Mouse (Mus musculus) myocyte (in vitro differentiated cells): Measurements from ENCODE around the gene Msi2. TPM values are rescaled to one million over a fixed set of nuclear protein-coding genes. Genes with fewer than 3 reads are reported as not detected.

ENCODE experiments used
- H3K27me3 ChIP-seq: one replicate; pipeline ENCODE4 v1.6.1; 2011; ENCODE audit not compliant: control insufficient read depth, insufficient read depth, insufficient read length
- H3K36me3 ChIP-seq: one replicate; pipeline ENCODE4 v1.6.1; 2011; ENCODE audit not compliant: control insufficient read depth, insufficient read depth
- H3K4me2 ChIP-seq: one replicate; pipeline ENCODE4 v1.6.1; 2011; ENCODE audit warnings: low read depth, control low read depth
- H3K4me3 ChIP-seq: one replicate; pipeline ENCODE4 v1.5.1; 2011; ENCODE audit warnings: mild to moderate bottlenecking, control low read depth, moderate library complexity
- H3K79me2 ChIP-seq: one replicate; pipeline ENCODE4 v1.6.1; 2011; ENCODE audit not compliant: control insufficient read depth, insufficient read depth
- H3ac ChIP-seq: one replicate; pipeline ENCODE4 v1.6.1; 2011; ENCODE audit not compliant: control insufficient read depth, insufficient read length
- CEBPB ChIP-seq: IDR thresholded peaks from 2 replicates; pipeline ENCODE4 v1.6.1; 2011; ENCODE audit warnings: mild to moderate bottlenecking, moderate library complexity; ENCODE audit not compliant: poor library complexity, insufficient read depth, severe bottlenecking
- E2F4 ChIP-seq: IDR thresholded peaks from one replicate; pipeline ENCODE4 v1.6.1; 2011; ENCODE audit warnings: mild to moderate bottlenecking, control low read depth, moderate library complexity; ENCODE audit not compliant: insufficient read depth
- MAX ChIP-seq: IDR thresholded peaks from one replicate; pipeline ENCODE4 v1.6.1; 2011; ENCODE audit warnings: low read depth, mild to moderate bottlenecking, control low read depth
- MYOD1 ChIP-seq, 3 experiments: IDR thresholded peaks; one replicate each; pipeline ENCODE4 v1.6.1; 2011; ENCODE audit warnings: control low read depth in 2 of 3, low read depth in 2 of 3, mild to moderate bottlenecking in 2 of 3, moderate library complexity in 1 of 3; ENCODE audit not compliant: insufficient read length in 2 of 3, control insufficient read depth in 1 of 3
- MYOG ChIP-seq, 3 experiments: IDR thresholded peaks; one replicate each; pipeline ENCODE4 v1.6.1; 2011; ENCODE audit warnings: control low read depth in 2 of 3, low read depth in 2 of 3, mild to moderate bottlenecking in 2 of 3; ENCODE audit not compliant: insufficient read length in 2 of 3, control insufficient read depth in 1 of 3, insufficient read depth in 1 of 3
- POLR2A ChIP-seq: IDR thresholded peaks from one replicate; pipeline ENCODE4 v1.6.1; 2011; ENCODE audit warnings: low read depth, mild to moderate bottlenecking, control low read depth, moderate library complexity; ENCODE audit not compliant: insufficient read length
- POLR2AphosphoS2 ChIP-seq: IDR thresholded peaks from one replicate; pipeline ENCODE4 v1.6.1; 2011; ENCODE audit warnings: low read depth, control low read depth; ENCODE audit not compliant: insufficient read length
- REST ChIP-seq: IDR thresholded peaks from one replicate; pipeline ENCODE4 v1.6.1; 2011; ENCODE audit warnings: mild to moderate bottlenecking, control low read depth, moderate library complexity; ENCODE audit not compliant: insufficient read depth, insufficient read length
- SRF ChIP-seq: IDR thresholded peaks from one replicate; pipeline ENCODE4 v1.6.1; 2011; ENCODE audit warnings: low read depth; ENCODE audit not compliant: control insufficient read depth, insufficient read length
- TCF12 ChIP-seq: IDR thresholded peaks from one replicate; pipeline ENCODE4 v1.6.1; 2011; ENCODE audit warnings: mild to moderate bottlenecking, control low read depth; ENCODE audit not compliant: poor library complexity, insufficient read depth, severe bottlenecking
- TCF3 ChIP-seq: IDR thresholded peaks from one replicate; pipeline ENCODE4 v1.6.1; 2011; ENCODE audit warnings: low read depth, control low read depth; ENCODE audit not compliant: insufficient read length
- USF1 ChIP-seq: IDR thresholded peaks from one replicate; pipeline ENCODE4 v1.6.1; 2011; ENCODE audit warnings: low read depth, mild to moderate bottlenecking, control low read depth, moderate library complexity
- polyA plus RNA-seq: library from polyadenylated mRNA; unstranded; fragments of >200 nt; fragmentation: generic; extraction: Trizol; gene quantifications from one replicate; pipeline ENCODE4 v1.2.1, GENCODE M21; 2012; ENCODE audit warnings: missing spikeins

The Msi2 gene
- polyA plus RNA-seq, 1 experiment = 37.9 TPM

GRCm38 (mm10) chr11:88607725-88608383 is 110.5 kb downstream of the Msi2 start:
- H3K36me3 ChIP-seq = no peaks in the 10 kb centered on the region
- H3ac ChIP-seq = no peak overlapping the region
- H3K27me3 ChIP-seq = no peaks in the 10 kb centered on the region
- H3K79me2 ChIP-seq = peaks cover 39% of the 10 kb centered on the region
- no peak overlapping the region for H3K4me2 ChIP-seq
- H3K4me3 ChIP-seq = no peak overlapping the region
- TF ChIP-seq CEBPB = 0 out of 2 replicates have a peak, but pooled peaks have one; percentile 8
- no peak for TF ChIP-seq SRF
- no peak for TF ChIP-seq POLR2AphosphoS2

GRCm38 (mm10) chr11:88605771-88606170 is 112.5 kb downstream of the Msi2 start:
- no peak for TF ChIP-seq E2F4
- no peak for TF ChIP-seq USF1
- TF ChIP-seq MYOD1 (IDR thresholded peaks at IDR 0.05; ENCODE audit: control insufficient read depth in 1 of 3, insufficient read length in 2 of 3, low read depth in 2 of 3) = peak in 2 of 3 experiments; percentile 48 to 75
- peaks cover 38% of the 10 kb centered on the region for H3K79me2 ChIP-seq

GRCm38 (mm10) chr11:88605098-88605525 is 113.2 kb downstream of the Msi2 start:
- Histone ChIP-seq H3K4me3 (no peak overlapping the region), H3K79me2 (peaks cover 42% of the 10 kb centered on the region), H3K36me3 (no peaks in the 10 kb centered on the region), H3ac (no peak overlapping the region), H3K4me2 (peak overlapping the region; percentile 76), H3K27me3 (no peaks in the 10 kb centered on the region)
- peak; percentile 90 to 99 (median 97) for TF ChIP-seq MYOG (IDR thresholded peaks at IDR 0.05; ENCODE audit: control insufficient read depth in 1 of 3, insufficient read depth in 1 of 3, insufficient read length in 2 of 3, low read depth in 2 of 3)
- TF ChIP-seq TCF12 = peak; percentile 95
- peak; percentile 93 to 95 (median 94) for TF ChIP-seq MYOD1 (IDR thresholded peaks at IDR 0.05; ENCODE audit: control insufficient read depth in 1 of 3, insufficient read length in 2 of 3, low read depth in 2 of 3)
- TF ChIP-seq E2F4 = no peak
- TF ChIP-seq POLR2A = no peak
- peak; percentile 91 for TF ChIP-seq TCF3

More at GRCm38 (mm10) chr11:88605771-88606170, 112.5 kb downstream of the Msi2 start:
- Histone ChIP-seq H3K4me2 (peak overlapping the region; percentile 76), H3ac (no peak overlapping the region), H3K27me3 (no peaks in the 10 kb centered on the region), H3K4me3 (no peak overlapping the region), H3K36me3 (no peaks in the 10 kb centered on the region)

- Histone ChIP-seq H3K79me2 (peaks cover 42% of the 10 kb centered on the region), H3K4me2 (peak overlapping the region; percentile 76), H3K27me3 (no peaks in the 10 kb centered on the region), H3K4me3 (no peak overlapping the region), H3ac (no peak overlapping the region), H3K36me3 (no peaks in the 10 kb centered on the region)
- TF ChIP-seq CEBPB (no peak), MYOG (IDR thresholded peaks at IDR 0.05; ENCODE audit: control insufficient read depth in 1 of 3, insufficient read depth in 1 of 3, insufficient read length in 2 of 3, low read depth in 2 of 3) (no peak), SRF (no peak), MYOD1 (IDR thresholded peaks at IDR 0.05; ENCODE audit: control insufficient read depth in 1 of 3, insufficient read length in 2 of 3, low read depth in 2 of 3) (peak in 1 of 3 experiments; percentile 21), POLR2A (no peak), REST (no peak), USF1 (peak; percentile 23), TCF12 (no peak), MAX (no peak)
Measured at GRCm38 (mm10) chr11:88604635-88605034, 113.7 kb downstream of the Msi2 start.

GRCm38 (mm10) chr11:88603366-88603765 is 114.9 kb downstream of the Msi2 start:
- H3ac ChIP-seq = no peak overlapping the region
- H3K4me2 ChIP-seq = no peak overlapping the region
- peaks cover 44% of the 10 kb centered on the region for H3K79me2 ChIP-seq
- TF ChIP-seq MYOD1 (IDR thresholded peaks at IDR 0.05; ENCODE audit: control insufficient read depth in 1 of 3, insufficient read length in 2 of 3, low read depth in 2 of 3) = no peak
- TF ChIP-seq CEBPB = no peak
- no peak for TF ChIP-seq TCF3
- TF ChIP-seq MAX = no peak
- TF ChIP-seq REST = no peak
- TF ChIP-seq E2F4 = no peak
- TF ChIP-seq USF1 = no peak
- no peak for TF ChIP-seq TCF12
- TF ChIP-seq MYOG (IDR thresholded peaks at IDR 0.05; ENCODE audit: control insufficient read depth in 1 of 3, insufficient read depth in 1 of 3, insufficient read length in 2 of 3, low read depth in 2 of 3) = no peak
- no peak for TF ChIP-seq POLR2A
- no peak for TF ChIP-seq SRF
- TF ChIP-seq POLR2AphosphoS2 = no peak
- no peaks in the 10 kb centered on the region for H3K36me3 ChIP-seq
- no peaks in the 10 kb centered on the region for H3K27me3 ChIP-seq
- no peak overlapping the region for H3K4me3 ChIP-seq
